Mouse (Mus musculus) layer of hippocampus, postnatal 36 days (tissue): ENCODE data around the gene Mgat4b. TPM values are rescaled to one million over a fixed set of nuclear protein-coding genes. Genes with fewer than 3 reads are reported as not detected.

ENCODE experiments used
- DNase-seq, 2 experiments: peaks; one replicate each; pipeline ENCODE4 v3.0.0; 2022
- microRNA-seq, 2 experiments: library from miRNA; unstranded; fragments of <30 nt; microRNA quantifications; one replicate each; pipeline ENCODE4 v1.2.0; 2021
- total RNA-seq, 2 experiments: library from RNA; stranded (reverse); gene quantifications; 2 replicates each; pipeline ENCODE4 v1.2.3; 2021

The Mgat4b gene
- total RNA-seq, 2 experiments from 2014 or later, result 91.1 to 102 TPM

DNA sequence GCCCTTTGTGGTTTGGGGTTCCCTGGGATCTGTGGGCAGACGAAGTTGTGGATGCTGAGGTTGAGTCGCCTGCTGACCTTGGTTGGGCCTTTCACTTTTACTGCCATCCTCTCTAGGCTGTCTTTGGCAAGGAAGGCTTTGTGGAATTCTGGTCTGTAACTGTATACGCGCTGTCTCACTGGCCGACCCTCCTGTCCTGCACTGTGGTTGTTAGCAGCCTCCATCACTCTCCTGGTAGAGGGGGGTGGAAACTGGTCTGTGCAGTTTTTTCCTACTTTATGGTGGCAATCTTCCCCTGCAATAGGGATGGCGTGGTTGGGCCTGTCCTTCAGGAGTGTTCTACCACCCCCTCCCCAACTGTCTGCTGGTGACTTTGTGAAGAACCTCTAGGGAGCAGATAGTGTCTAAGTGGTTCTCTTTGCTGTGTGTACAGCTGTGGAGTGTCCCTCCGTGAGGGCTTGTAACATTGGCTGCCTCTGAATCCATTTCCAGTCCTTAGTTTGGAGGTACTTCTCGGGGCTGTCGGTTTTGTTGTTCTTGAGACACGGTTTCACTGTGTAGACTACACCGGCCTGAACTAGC lies 42.1 kb downstream of the Mgat4b start:
- DNase-seq, result no peak

DNA sequence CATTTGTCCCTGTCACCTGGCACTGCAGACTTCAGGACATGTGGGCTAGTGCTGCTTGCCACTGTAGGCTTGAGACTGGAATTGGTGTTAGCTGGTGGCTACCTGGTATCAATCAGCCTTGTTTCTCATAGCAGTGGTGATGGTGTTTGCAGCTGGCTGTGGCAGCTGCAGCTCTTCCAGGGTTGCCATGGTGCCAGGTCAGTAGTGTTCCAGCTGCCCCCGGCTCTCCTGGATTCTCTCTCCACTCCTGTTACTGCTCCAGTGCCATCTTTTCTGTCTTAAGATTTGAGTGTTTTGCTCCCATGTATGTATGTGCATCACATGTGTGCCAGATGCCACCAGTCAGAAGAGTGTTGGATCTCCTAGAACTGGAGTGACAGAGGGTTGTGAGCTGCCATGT lies 42.7 kb downstream of the Mgat4b start:
- no peak for DNase-seq

DNA sequence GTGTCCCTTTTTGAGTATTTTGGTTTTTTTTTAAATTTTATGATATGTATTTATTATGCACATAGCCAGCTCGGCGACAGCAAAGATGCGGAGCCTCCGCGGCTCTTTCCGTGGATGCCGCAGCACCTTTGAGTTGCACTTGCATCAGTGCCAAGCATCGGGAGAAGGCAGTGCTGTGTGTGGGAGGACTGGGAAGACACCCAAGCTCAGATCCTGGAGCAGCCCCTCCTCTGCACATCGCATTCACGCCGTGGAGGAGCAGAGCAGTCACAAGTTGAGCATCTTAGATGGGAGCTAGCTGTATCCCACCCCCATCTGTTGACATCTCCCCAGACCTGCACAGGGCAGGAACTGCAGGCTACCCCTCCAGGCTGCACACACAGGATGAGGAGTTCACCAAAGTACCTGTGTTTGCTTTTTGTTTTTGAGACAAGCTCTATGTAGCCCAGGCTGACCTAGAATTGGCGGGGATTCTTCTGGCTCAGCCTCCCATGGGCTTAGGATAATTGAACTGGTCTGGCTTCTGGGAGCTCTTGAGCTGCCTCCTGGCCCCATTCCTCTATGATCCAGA lies 43.4 kb downstream of the Mgat4b start:
- DNase-seq, result peak; percentile 68 to 74

DNA sequence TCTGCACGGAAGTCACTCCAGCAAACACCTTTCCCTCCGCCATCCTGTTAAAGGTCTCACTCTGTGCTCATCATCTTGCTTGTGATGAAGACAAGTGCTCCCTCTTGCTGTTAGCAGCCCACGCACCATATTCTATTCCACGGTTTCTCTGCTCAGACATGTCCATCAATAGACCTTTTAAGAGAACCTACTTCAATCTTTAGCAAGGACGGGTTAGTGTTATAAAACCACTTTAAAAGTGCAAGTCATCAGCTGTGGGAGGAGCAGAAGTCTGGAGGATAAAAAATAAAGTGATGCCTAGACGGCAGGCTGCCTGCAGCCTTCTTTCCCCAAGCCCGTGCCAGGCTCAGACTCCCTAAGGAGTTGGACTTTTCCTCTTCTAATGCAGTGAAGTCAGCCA lies 45.9 kb downstream of the Mgat4b start:
- no peak for DNase-seq

DNA sequence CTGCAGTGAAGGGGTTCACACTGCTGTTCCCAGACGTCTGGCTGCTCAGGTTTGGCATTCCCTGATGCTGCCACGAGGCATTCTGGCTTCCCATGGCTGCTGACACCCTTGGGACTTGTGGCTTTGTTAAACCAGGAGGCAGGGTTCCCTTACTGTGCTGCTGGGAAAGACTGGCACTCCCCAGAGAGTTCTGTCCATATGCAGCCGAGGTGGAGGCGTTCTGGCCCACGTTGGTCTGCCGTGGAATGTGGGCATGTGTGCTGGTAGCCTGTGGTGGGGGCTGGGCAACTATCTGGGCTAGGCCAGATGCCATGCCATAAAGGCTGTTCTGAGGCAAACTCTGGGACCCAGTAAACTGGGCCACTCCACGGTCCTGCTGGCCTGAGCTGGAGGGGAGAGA lies 47.6 kb downstream of the Mgat4b start:
- DNase-seq, result peak in 1 of 2 experiments; percentile 48

DNA sequence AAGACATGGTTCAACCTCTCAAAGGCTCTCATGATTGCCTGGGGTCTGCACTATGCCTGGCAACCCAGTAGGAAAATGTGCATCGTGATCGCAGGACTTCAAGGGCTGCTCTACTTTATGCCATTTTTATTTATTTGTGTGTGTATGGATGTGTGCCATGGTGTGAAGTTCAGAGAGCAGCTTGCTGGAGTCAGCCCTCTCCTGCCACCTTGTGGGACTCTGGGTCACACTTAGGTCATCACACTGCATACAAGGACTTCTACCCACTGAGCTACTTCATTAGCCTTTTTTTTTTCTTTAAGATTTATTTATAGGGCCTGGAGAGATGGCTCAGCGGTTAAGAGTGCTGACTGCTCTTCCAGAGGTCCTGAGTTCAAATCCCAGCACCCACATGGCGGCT lies 51.3 kb downstream of the Mgat4b start:
- no peak for DNase-seq

DNA sequence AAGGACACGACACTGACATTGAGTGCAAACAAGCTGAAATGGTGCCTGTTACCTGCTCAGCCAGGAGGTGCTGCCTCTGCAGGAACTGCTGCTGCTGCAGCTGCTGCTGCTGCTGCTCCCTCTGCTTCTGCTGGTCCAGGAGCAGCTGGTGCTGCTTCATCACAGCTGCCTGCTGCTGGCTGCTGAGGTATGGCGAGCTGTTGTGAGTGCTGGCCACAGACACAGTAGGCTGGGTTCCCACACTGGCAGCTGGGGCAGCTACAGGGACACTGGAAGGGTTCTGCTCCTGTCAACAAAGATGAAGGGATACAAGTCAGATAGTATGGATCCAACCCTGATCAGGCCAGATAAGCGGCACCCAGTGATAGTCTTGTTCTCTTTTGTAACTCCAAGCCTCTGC lies 52.5 kb downstream of the Mgat4b start:
- no peak for DNase-seq

DNA sequence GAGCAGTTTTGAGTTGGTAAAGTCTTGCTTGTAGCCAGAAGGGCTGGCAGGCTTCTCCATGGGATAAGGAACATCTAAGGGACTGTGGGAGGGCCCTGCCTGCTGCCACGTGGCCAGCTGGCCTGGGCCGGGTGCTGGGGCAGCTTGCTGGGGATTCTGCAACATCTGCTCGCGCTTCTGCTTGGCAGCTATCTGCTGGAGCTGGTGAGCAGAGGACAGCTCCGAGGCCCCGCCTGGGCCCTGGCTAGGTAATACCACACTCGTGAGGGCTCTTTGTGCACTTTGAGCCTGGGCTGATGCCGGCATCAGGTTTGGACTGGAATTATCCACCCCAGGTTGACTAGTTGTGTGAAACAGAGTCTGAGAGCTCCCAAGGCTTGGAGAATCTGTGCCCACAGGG lies 55.2 kb downstream of the Mgat4b start:
- DNase-seq, result no peak

DNA sequence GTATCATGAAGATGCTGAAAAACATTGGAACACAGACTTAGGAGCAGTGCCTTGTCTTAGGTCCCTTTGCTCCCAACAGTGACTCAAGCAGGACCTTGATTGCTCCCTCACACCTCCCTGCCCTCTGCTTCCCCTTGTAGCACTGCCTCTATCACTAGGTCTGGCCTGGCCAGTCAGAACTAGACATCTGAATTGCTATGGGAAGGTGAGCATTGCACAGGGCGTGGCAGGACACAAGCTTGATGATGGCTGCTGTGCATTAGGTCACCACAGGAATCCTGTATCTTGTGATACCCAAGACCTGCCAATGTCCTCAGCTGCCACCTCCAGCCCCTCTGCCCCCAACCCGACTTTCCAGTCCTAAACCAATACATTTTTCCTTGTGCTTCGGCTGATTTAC lies 56.3 kb downstream of the Mgat4b start:
- no peak for DNase-seq

DNA sequence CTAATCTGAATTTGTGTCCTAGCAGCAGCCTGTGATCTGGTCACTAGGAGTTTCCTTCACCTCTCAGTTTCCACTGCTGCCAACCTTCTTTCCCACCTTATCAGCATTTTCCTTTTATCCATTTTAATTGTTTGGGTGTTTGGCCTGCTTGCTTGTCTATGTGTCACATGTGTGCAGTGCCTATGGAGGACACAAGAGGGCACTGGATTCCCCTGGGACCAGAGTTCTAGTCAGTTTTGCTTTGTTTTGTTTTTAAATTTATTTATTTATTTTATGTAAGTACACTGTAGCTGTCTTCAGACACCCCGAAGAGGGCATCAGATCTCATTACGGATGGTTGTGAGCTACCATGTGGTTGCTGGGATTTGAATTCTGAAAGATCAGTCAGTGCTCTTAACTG lies 58.5 kb downstream of the Mgat4b start:
- no peak for DNase-seq

DNA sequence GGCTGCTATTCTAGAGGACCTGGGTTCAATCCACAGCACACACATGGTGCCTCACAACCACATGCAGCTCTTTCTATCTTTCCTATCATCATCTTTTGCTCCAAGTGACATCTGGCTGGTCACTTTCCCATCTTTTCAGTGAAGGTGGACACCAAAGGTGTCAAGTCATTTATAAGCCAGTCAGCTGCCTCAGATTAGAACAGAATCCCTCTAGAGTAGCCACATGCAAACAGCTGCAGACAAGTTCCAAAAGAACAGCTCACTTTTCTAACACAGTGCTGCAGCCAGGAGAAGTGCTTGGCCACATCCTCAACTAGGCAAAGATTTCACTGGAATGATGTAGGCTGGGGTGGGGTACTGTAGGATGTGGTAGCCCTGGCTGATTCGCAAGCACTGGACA lies 59.2 kb downstream of the Mgat4b start:
- no peak for DNase-seq

DNA sequence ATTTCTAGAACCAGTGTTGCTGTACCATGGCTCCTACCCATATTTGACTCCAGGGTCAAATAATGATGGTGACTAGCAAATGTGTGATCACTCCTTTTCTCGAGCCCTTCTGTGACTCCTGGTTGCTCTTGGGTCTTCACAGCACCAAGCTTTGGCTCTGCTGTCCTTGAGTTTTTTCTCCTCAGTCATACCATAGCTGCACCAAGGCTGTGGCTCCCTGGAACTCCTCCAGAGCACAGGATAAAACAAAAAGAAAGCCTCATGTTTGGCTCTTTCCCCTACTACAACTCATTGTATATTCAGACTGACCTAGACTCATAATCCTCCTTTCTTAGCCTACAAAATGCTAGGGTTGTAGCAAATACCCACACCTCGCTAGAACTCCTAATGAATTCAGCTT lies 62.1 kb downstream of the Mgat4b start:
- no peak for DNase-seq

DNA sequence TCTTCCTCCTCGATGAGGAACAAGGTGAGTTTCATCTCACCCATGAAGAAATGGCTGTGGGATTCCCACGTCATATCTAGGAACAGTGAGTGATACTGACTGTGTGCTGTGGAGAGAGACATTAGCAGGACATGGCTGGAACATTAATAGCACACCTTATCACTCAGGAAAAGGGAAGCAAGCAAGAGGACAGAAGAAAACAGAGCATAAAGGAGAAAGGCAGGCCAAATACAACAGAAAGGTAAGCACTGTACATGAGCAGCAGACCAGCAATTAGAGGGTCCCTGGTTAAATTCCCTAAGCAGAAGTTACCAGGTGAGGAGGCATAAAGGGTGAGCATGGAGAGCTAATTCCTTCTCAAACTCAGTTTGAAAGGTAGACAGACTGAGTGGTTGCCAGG lies 64.4 kb downstream of the Mgat4b start:
- no peak for DNase-seq

DNA sequence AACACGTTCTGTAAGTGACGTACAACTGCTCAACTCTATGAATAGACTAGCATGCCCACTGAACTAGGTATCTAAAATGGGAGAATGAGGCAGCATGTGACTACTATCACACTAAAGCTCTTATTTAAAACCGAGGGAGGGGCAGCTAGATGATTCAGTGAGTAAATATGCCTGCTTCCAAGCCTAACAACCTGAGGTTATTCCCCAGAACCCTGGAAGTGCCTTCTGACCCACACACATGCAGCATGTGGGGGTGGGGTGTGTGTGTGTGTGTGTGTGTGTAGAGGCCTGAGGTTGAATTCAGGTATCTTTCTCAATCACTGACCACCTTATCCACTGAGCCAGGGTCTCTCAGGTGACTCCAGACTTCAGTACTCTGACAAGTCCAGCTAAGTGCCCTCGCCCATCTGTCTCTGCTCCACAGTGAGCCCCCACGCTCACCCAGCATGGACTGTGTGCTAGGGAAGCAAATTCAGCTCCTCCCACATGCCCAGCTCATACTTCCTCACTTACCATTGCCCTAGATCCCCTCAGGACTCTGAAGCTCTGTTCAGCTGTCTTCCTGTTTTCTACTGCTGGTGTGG lies 65.0 kb downstream of the Mgat4b start:
- no peak for DNase-seq

DNA sequence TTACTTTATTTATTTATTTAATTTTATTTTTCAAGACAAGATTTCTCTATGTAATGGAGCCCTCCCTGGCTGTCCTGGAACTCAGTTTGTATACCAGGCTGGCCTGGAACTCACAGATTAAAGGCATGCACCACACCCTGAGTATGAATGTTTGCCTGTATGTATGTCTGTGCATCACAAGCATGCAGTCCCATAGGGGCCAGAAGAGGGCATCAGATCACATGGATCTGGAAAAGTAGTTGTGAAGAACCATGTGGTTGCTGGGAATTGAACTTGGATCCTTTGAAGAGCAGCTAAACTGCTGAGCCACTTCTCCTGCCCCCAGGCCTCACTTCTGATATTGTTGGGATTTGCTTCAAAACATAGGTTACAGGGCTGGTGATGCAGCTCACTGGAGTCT lies 66.3 kb downstream of the Mgat4b start:
- DNase-seq, result no peak

DNA sequence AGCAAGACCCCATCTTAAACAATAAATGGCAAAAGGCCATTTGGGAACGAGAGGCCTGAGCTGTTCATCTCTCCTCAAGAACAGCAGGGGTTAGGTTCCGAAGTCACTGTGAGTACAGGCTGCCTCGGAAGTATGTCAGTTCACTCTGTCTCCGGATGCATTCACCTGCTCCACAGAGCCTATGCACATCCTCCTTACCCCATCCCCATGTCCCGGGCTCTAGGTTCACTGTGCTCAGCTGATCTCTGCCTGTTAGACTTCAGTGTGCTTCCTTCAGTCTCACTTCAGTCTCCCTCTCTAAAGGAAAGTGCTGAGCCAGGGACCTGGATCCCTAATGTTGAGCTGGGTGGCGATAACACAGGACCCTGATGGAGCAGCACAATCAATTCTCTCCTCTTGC lies 67.0 kb downstream of the Mgat4b start:
- no peak for DNase-seq

DNA sequence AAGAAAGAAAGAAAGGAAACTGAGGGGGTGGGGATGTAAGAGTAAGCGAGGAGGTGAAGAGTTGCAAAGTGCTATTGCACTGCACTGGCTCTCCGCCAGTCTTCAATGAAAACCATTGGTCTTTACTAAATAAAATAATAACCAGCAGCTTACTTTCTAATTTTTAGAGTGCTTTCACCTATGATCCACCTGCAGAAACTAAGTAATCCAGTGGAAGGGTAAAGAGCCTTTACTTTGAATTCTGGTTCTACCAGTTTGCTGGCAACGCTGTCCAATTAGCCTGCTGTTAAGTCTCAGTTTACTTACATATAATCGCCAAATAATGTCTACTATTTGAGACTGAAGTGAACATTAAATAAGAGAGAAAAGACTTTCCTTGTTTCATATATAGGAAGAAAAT lies 68.3 kb downstream of the Mgat4b start:
- no peak for DNase-seq

DNA sequence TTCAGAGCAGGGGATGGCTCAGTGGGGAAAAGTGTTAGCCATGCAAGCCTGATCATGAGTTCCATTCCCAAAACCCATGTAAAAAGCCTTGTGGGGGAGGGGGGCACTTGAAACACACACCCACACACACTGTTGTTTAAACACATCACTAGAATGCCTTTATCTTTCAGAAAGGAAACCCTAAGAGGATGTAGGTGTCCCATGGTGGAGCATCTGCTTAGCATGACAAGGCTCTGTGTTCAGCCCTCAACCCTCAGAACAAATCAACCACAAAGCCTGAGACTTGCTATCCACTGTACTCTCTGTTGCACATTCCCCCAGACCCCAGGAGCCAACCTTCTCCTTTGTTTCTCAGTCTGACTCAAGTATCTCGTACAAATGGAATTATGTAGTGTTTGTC lies 69.4 kb downstream of the Mgat4b start:
- no peak for DNase-seq

Small RNAs within 50 kb of the gene (microRNA-seq; reads per million reads assigned to microRNA genes)
- gene Mir6919, result 1.8 to 2.8 reads per million in 2 experiments

Other genes with a start within 250 kb of the Mgat4b start
- gene Rnf130, start 185.5 kb upstream of the Mgat4b start, total RNA-seq, result 10 to 100 TPM; 77.5 to 79.9 TPM
- gene Tbc1d9b, start 79.5 kb upstream of the Mgat4b start, total RNA-seq, result 100 to 1,000 TPM; 102 to 104 TPM
- 10 to 100 TPM; 13.0 to 14.2 TPM for gene Mrnip, start 36.4 kb upstream of the Mgat4b start, total RNA-seq
- gene Sqstm1, start 63 bp upstream of the Mgat4b start, total RNA-seq, result 100 to 1,000 TPM; 426 to 430 TPM
- gene Ltc4s, start 27.7 kb downstream of the Mgat4b start, total RNA-seq, result 1 to 10 TPM; 5.1 to 8.7 TPM
- gene Maml1, start 81.4 kb downstream of the Mgat4b start, total RNA-seq, result 10 to 100 TPM in 1 of 2 experiments, 1 to 10 TPM in 1; 8.8 to 10.5 TPM
- 100 to 1,000 TPM; 425 to 428 TPM for gene Canx, start 114.8 kb downstream of the Mgat4b start, total RNA-seq
- not detected for gene Cby3, start 143.6 kb downstream of the Mgat4b start, total RNA-seq
- gene Hnrnph1, start 166.1 kb downstream of the Mgat4b start, total RNA-seq, result 100 to 1,000 TPM; 303 to 325 TPM
- gene Rufy1, start 220.2 kb downstream of the Mgat4b start, total RNA-seq, result 10 to 100 TPM; 29.6 to 30.1 TPM